ENCODE assay signal across 19 mouse cellular contexts in genomic region chr17:57332241-57332640, GRCm38 (mm10). TPM values are rescaled to one million over a fixed set of nuclear protein-coding genes. Genes with fewer than 3 reads are reported as not detected.
DNase-seq lines count a peak whose midpoint lies in the region; ATAC-seq and TF ChIP-seq lines count a peak whose summit lies in the region.
"Had no signal": no experiment of that assay in that cellular context is flagged by ENCODE, and none has a peak within 500 bp of the region (broad histone marks: within the 10 kb centered on the region; RNA-seq: fewer than 3 reads in every experiment).

No protein-coding gene starts in this region.

- H3K4me2 ChIP-seq in hindbrain, embryonic 11.5 days (replicated peaks; ENCODE audit: low read depth, low read length) = no peak overlapping the region
- no peak overlapping the region for H3K4me2 ChIP-seq in hindbrain, postnatal 0 days (ENCODE audit: low read depth, low read length)
- H3K4me2 ChIP-seq: hindbrain, embryonic 15.5 days; liver, embryonic 13.5 days had no signal

- ATAC-seq in hindbrain, embryonic 11.5 days (ENCODE audit: low FRiP score) = no peak
- ATAC-seq in hindbrain, postnatal 0 days = no peak
- ATAC-seq: forebrain, postnatal 0 days had no signal

- H3K27ac ChIP-seq in hindbrain, embryonic 11.5 days (ENCODE audit: low read depth, low read length) = no peak overlapping the region
- no peak overlapping the region for H3K27ac ChIP-seq in hindbrain, postnatal 0 days
- H3K27ac ChIP-seq: gastrocnemius, adult 2 months; hindbrain, embryonic 15.5 days; liver, embryonic 13.5 days had no signal

- H3K9ac ChIP-seq in hindbrain, embryonic 11.5 days (ENCODE audit: low read depth, low read length) = no peak overlapping the region
- H3K9ac ChIP-seq in hindbrain, postnatal 0 days (replicated peaks; ENCODE audit: low read length) = no peak overlapping the region
- H3K9ac ChIP-seq: forebrain, postnatal 0 days; hindbrain, embryonic 15.5 days; liver, embryonic 13.5 days had no signal

- DNase-seq in hindbrain, embryonic 11.5 days (ENCODE audit: low spot score) = peak; percentile 4
- no peak for DNase-seq in hindbrain, postnatal 0 days (ENCODE audit: low spot score)
- peak; percentile 62 for DNase-seq in CD4-positive helper T cell, adult 2 months (ENCODE audit: low read depth, low spot score)
- peak; percentile 86 for DNase-seq in R1 (ENCODE audit: low read depth, low spot score)
- DNase-seq in induced T-regulatory cell, adult 2 months (ENCODE audit: low read depth) = peak; percentile 74
- no peak for DNase-seq in embryo, embryonic 10 days (ENCODE audit: low spot score)
- no peak for DNase-seq in gastrocnemius, adult 8-10 months (ENCODE audit: low spot score in 2 of 2)
- DNase-seq in left cerebral cortex, adult 8-10 months (ENCODE audit: low spot score in 2 of 2) = no peak
- DNase-seq: cerebellum, adult 18-20 months; forebrain, postnatal 0 days; gastrocnemius, adult 2 months; heart, postnatal 10 days; kidney, adult 2 months; kidney, postnatal 36 days; liver, embryonic 13.5 days; lung, postnatal 36 days; midbrain, embryonic 14.5 days; right cerebral cortex, postnatal 25 days had no signal

- no peaks in the 10 kb centered on the region for H3K9me3 ChIP-seq in hindbrain, embryonic 11.5 days (ENCODE audit: control insufficient read depth, low read length)
- H3K9me3 ChIP-seq in hindbrain, postnatal 0 days (ENCODE audit: low read length) = no peaks in the 10 kb centered on the region
- H3K9me3 ChIP-seq: hindbrain, embryonic 15.5 days; liver, embryonic 13.5 days had no signal

- WGBS in hindbrain, embryonic 11.5 days = 87% methylated on average over 4 of the region's 4 CpGs
- WGBS in hindbrain, postnatal 0 days = 81% methylated on average over 4 of the region's 4 CpGs

- H3K4me1 ChIP-seq in hindbrain, embryonic 11.5 days (replicated peaks; ENCODE audit: control insufficient read depth, insufficient read depth, low read length) = no peaks in the 10 kb centered on the region
- H3K4me1 ChIP-seq in hindbrain, postnatal 0 days (ENCODE audit: insufficient read depth, low read length) = no peaks in the 10 kb centered on the region

- H3K4me3 ChIP-seq in hindbrain, embryonic 11.5 days (ENCODE audit: low read depth, low read length) = no peak overlapping the region
- no peak overlapping the region for H3K4me3 ChIP-seq in hindbrain, postnatal 0 days (ENCODE audit: low read length)
- H3K4me3 ChIP-seq: gastrocnemius, adult 2 months; hindbrain, embryonic 15.5 days; liver, embryonic 13.5 days had no signal

- H3K27me3 ChIP-seq in hindbrain, embryonic 11.5 days (ENCODE audit: control insufficient read depth, insufficient read depth, low read length) = no peaks in the 10 kb centered on the region
- no peaks in the 10 kb centered on the region for H3K27me3 ChIP-seq in hindbrain, postnatal 0 days (ENCODE audit: insufficient read depth, low read length)
- H3K27me3 ChIP-seq: hindbrain, embryonic 15.5 days; liver, embryonic 13.5 days had no signal

- no peaks in the 10 kb centered on the region for H3K36me3 ChIP-seq in hindbrain, embryonic 11.5 days (ENCODE audit: control insufficient read depth, insufficient read depth, low read length)
- H3K36me3 ChIP-seq in hindbrain, postnatal 0 days (ENCODE audit: insufficient read depth, low read length) = no peaks in the 10 kb centered on the region
- H3K36me3 ChIP-seq: hindbrain, embryonic 15.5 days; liver, embryonic 13.5 days had no signal

- no peak for TF ChIP-seq CTCF in hindbrain, postnatal 0 days (IDR thresholded peaks at IDR 0.05; ENCODE audit: low read depth)

RNA-seq across cellular contexts. Expression of gene Adgre1, which starts 26.2 kb away (rescaled TPM):
- polyA plus RNA-seq in hindbrain, embryonic 11.5 days (2014; fragmentation: Nextera tagmentation; extraction: Ambion mirVana) = 3.3 and 4.8 TPM in 2 replicates
- total RNA-seq in hindbrain, postnatal 0 days (2014; rRNA removed) = 6.8 and 16.1 TPM in 2 replicates
- polyA plus RNA-seq in hindbrain, postnatal 0 days (2015; fragmentation: Nextera tagmentation; extraction: Ambion mirVana) = 4.2 and 5.0 TPM in 2 replicates
- total RNA-seq in gastrocnemius, adult 8-10 months (2022) = 1 to 10 TPM; 1.0 to 1.6 (median 1.3) TPM
- 10 to 100 TPM in 2 of 4 experiments, 1 to 10 TPM in 2; 3.0 to 19.7 (median 8.0) TPM for total RNA-seq in left cerebral cortex, adult 8-10 months (2022)

RNA-seq across cellular contexts. Expression of gene Vav1, which starts 53.3 kb away (rescaled TPM):
- polyA plus RNA-seq in hindbrain, embryonic 11.5 days (2014; fragmentation: Nextera tagmentation; extraction: Ambion mirVana) = 2.5 and 2.6 TPM in 2 replicates
- 2.2 and 2.5 TPM in 2 replicates for total RNA-seq in hindbrain, postnatal 0 days (2014; rRNA removed)
- polyA plus RNA-seq in hindbrain, postnatal 0 days (2015; fragmentation: Nextera tagmentation; extraction: Ambion mirVana) = 1.9 and 2.5 TPM in 2 replicates
- under 1 TPM; 0.17 to 0.48 (median 0.32) TPM for total RNA-seq in gastrocnemius, adult 8-10 months (2022)
- total RNA-seq in left cerebral cortex, adult 8-10 months (2022) = 1 to 10 TPM; 2.9 to 9.2 (median 5.0) TPM

Comparison
In these comparisons a context has a peak if more than half of its experiments do, and no peak if none do; other contexts are left out.
1. DNase-seq: peak in hindbrain, embryonic 11.5 days (single experiment), CD4-positive helper T cell, adult 2 months (single experiment), R1 (single experiment) and induced T-regulatory cell, adult 2 months (single experiment); none in hindbrain, postnatal 0 days (single experiment), embryo, embryonic 10 days (single experiment), gastrocnemius, adult 8-10 months (0 of 2) and left cerebral cortex, adult 8-10 months (0 of 2).